Mouse (Mus musculus) myocyte (in vitro differentiated cells): ENCODE measurements around the gene Arhgef38. TPM values are rescaled to one million over a fixed set of nuclear protein-coding genes. Genes with fewer than 3 reads are reported as not detected.
A peak's percentile ranks its signal among the peaks of the same experiment; 100 is the strongest.

Experiments used
- H3K27me3 ChIP-seq: one replicate; pipeline ENCODE4 v1.6.1; 2011; ENCODE audit not compliant: control insufficient read depth, insufficient read depth, insufficient read length
- H3K36me3 ChIP-seq: one replicate; pipeline ENCODE4 v1.6.1; 2011; ENCODE audit not compliant: control insufficient read depth, insufficient read depth
- H3K4me2 ChIP-seq: one replicate; pipeline ENCODE4 v1.6.1; 2011; ENCODE audit warnings: low read depth, control low read depth
- H3K4me3 ChIP-seq: one replicate; pipeline ENCODE4 v1.5.1; 2011; ENCODE audit warnings: mild to moderate bottlenecking, control low read depth, moderate library complexity
- H3K79me2 ChIP-seq: one replicate; pipeline ENCODE4 v1.6.1; 2011; ENCODE audit not compliant: control insufficient read depth, insufficient read depth
- H3ac ChIP-seq: one replicate; pipeline ENCODE4 v1.6.1; 2011; ENCODE audit not compliant: control insufficient read depth, insufficient read length
- CEBPB ChIP-seq: IDR thresholded peaks from 2 replicates; pipeline ENCODE4 v1.6.1; 2011; ENCODE audit warnings: mild to moderate bottlenecking, moderate library complexity; ENCODE audit not compliant: poor library complexity, insufficient read depth, severe bottlenecking
- E2F4 ChIP-seq: IDR thresholded peaks from one replicate; pipeline ENCODE4 v1.6.1; 2011; ENCODE audit warnings: mild to moderate bottlenecking, control low read depth, moderate library complexity; ENCODE audit not compliant: insufficient read depth
- MAX ChIP-seq: IDR thresholded peaks from one replicate; pipeline ENCODE4 v1.6.1; 2011; ENCODE audit warnings: low read depth, mild to moderate bottlenecking, control low read depth
- MYOD1 ChIP-seq, 3 experiments: IDR thresholded peaks; one replicate each; pipeline ENCODE4 v1.6.1; 2011; ENCODE audit warnings: control low read depth in 2 of 3, low read depth in 2 of 3, mild to moderate bottlenecking in 2 of 3, moderate library complexity in 1 of 3; ENCODE audit not compliant: insufficient read length in 2 of 3, control insufficient read depth in 1 of 3
- MYOG ChIP-seq, 3 experiments: IDR thresholded peaks; one replicate each; pipeline ENCODE4 v1.6.1; 2011; ENCODE audit warnings: control low read depth in 2 of 3, low read depth in 2 of 3, mild to moderate bottlenecking in 2 of 3; ENCODE audit not compliant: insufficient read length in 2 of 3, control insufficient read depth in 1 of 3, insufficient read depth in 1 of 3
- POLR2A ChIP-seq: IDR thresholded peaks from one replicate; pipeline ENCODE4 v1.6.1; 2011; ENCODE audit warnings: low read depth, mild to moderate bottlenecking, control low read depth, moderate library complexity; ENCODE audit not compliant: insufficient read length
- POLR2AphosphoS2 ChIP-seq: IDR thresholded peaks from one replicate; pipeline ENCODE4 v1.6.1; 2011; ENCODE audit warnings: low read depth, control low read depth; ENCODE audit not compliant: insufficient read length
- REST ChIP-seq: IDR thresholded peaks from one replicate; pipeline ENCODE4 v1.6.1; 2011; ENCODE audit warnings: mild to moderate bottlenecking, control low read depth, moderate library complexity; ENCODE audit not compliant: insufficient read depth, insufficient read length
- SRF ChIP-seq: IDR thresholded peaks from one replicate; pipeline ENCODE4 v1.6.1; 2011; ENCODE audit warnings: low read depth; ENCODE audit not compliant: control insufficient read depth, insufficient read length
- TCF12 ChIP-seq: IDR thresholded peaks from one replicate; pipeline ENCODE4 v1.6.1; 2011; ENCODE audit warnings: mild to moderate bottlenecking, control low read depth; ENCODE audit not compliant: poor library complexity, insufficient read depth, severe bottlenecking
- TCF3 ChIP-seq: IDR thresholded peaks from one replicate; pipeline ENCODE4 v1.6.1; 2011; ENCODE audit warnings: low read depth, control low read depth; ENCODE audit not compliant: insufficient read length
- USF1 ChIP-seq: IDR thresholded peaks from one replicate; pipeline ENCODE4 v1.6.1; 2011; ENCODE audit warnings: low read depth, mild to moderate bottlenecking, control low read depth, moderate library complexity
- polyA plus RNA-seq: library from polyadenylated mRNA; unstranded; fragments of >200 nt; fragmentation: generic; extraction: Trizol; gene quantifications from one replicate; pipeline ENCODE4 v1.2.1, GENCODE M21; 2012; ENCODE audit warnings: missing spikeins

The Arhgef38 gene
- polyA plus RNA-seq, 1 experiment: not detected

DNA sequence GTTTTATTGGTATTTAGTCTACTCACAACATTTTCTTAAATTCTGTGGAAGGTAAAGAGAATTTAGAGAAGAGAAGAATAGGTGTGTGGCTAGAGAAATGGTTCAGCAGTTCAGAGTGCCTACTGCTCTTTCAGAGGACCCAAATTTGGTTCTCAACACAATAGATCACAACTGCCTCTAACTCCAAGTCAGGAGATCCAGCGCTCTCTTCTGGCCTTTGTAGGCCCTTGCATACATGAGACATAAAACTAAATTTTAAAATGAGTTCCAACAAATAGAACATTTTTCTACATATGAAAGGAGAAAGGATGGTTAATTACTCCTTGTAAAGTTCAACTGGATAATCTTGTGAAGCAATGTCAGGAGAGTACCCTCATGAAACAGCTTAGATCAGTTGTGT, 73.3 kb downstream of the Arhgef38 start:
- Histone ChIP-seq H3ac (no peak overlapping the region), H3K27me3 (no peaks in the 10 kb centered on the region), H3K4me3 (no peak overlapping the region), H3K4me2 (no peak overlapping the region), H3K36me3 (no peaks in the 10 kb centered on the region), H3K79me2 (no peaks in the 10 kb centered on the region)
- no peak for TF ChIP-seq POLR2A
- TF ChIP-seq REST: no peak
- no peak for TF ChIP-seq MYOD1 (IDR thresholded peaks at IDR 0.05; ENCODE audit: control insufficient read depth in 1 of 3, insufficient read length in 2 of 3, low read depth in 2 of 3)
- TF ChIP-seq POLR2AphosphoS2: no peak
- no peak for TF ChIP-seq CEBPB
- TF ChIP-seq MYOG (IDR thresholded peaks at IDR 0.05; ENCODE audit: control insufficient read depth in 1 of 3, insufficient read depth in 1 of 3, insufficient read length in 2 of 3, low read depth in 2 of 3): no peak
- TF ChIP-seq MAX: no peak

GRCm38 (mm10) chr3:133158260-133158659, 76.5 kb downstream of the Arhgef38 start:
- no peaks in the 10 kb centered on the region for H3K36me3 ChIP-seq
- no peaks in the 10 kb centered on the region for H3K27me3 ChIP-seq
- H3K4me2 ChIP-seq: no peak overlapping the region
- no peak overlapping the region for H3ac ChIP-seq
- H3K4me3 ChIP-seq: no peak overlapping the region
- TF ChIP-seq POLR2A (no peak), E2F4 (no peak), POLR2AphosphoS2 (no peak), USF1 (no peak), MAX (no peak), MYOG (IDR thresholded peaks at IDR 0.05; ENCODE audit: control insufficient read depth in 1 of 3, insufficient read depth in 1 of 3, insufficient read length in 2 of 3, low read depth in 2 of 3) (no peak)
- no peaks in the 10 kb centered on the region for H3K79me2 ChIP-seq

DNA sequence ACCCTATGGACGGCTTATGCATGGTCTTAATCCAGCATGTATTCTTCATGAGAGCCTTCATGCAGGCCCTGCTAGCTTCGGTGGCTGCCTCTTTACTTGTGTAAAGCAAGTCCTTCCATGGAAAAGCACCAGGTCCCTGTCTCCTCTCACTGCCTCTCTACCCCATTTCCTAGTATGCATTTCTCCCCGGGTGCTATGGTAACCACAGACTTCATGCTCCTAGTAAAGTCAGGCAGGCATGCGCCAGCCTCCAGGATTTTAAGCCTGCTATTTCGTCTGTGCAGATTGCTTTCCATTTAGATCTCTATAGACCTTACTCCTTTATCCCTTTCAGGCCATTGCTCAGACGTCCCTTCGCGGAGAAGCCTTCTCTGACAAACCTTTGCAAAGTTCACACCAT, 80.1 kb downstream of the Arhgef38 start:
- Histone ChIP-seq H3K79me2 (no peaks in the 10 kb centered on the region), H3K4me3 (no peak overlapping the region), H3K36me3 (no peaks in the 10 kb centered on the region), H3K4me2 (no peak overlapping the region), H3K27me3 (no peaks in the 10 kb centered on the region), H3ac (no peak overlapping the region)
- TF ChIP-seq REST (no peak), CEBPB (no peak), MYOD1 (IDR thresholded peaks at IDR 0.05; ENCODE audit: control insufficient read depth in 1 of 3, insufficient read length in 2 of 3, low read depth in 2 of 3) (no peak), E2F4 (no peak), MAX (no peak), SRF (no peak), MYOG (IDR thresholded peaks at IDR 0.05; ENCODE audit: control insufficient read depth in 1 of 3, insufficient read depth in 1 of 3, insufficient read length in 2 of 3, low read depth in 2 of 3) (no peak), TCF12 (no peak), USF1 (no peak), POLR2AphosphoS2 (no peak), POLR2A (no peak), TCF3 (no peak)

DNA sequence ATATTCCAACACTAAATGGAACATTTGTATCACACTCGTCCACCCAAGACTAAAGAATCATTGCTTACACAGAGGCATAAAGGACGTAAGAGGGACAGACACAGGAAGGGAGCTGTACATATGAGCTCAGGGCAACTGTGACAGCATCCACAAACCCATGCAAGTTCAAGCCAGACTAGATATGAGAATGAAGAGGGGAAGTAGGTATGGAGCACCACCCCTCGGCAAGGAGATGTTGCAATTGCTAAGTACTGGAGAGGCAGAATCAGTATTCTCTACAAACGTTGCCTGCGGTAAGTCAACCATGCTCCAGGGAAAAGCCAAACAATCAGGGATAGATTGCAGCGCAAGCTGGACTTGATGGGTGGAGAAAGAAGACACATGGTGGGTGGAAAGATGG, 81.1 kb downstream of the Arhgef38 start:
- Histone ChIP-seq H3K27me3 (no peaks in the 10 kb centered on the region), H3K4me2 (no peak overlapping the region), H3ac (no peak overlapping the region), H3K79me2 (no peaks in the 10 kb centered on the region), H3K4me3 (no peak overlapping the region), H3K36me3 (no peaks in the 10 kb centered on the region)
- TF ChIP-seq SRF: no peak
- TF ChIP-seq MYOG (IDR thresholded peaks at IDR 0.05; ENCODE audit: control insufficient read depth in 1 of 3, insufficient read depth in 1 of 3, insufficient read length in 2 of 3, low read depth in 2 of 3): no peak
- TF ChIP-seq E2F4: no peak
- no peak for TF ChIP-seq POLR2AphosphoS2
- no peak for TF ChIP-seq POLR2A
- no peak for TF ChIP-seq USF1
- TF ChIP-seq MAX: no peak
- TF ChIP-seq CEBPB: no peak
- TF ChIP-seq TCF12: no peak
- no peak for TF ChIP-seq REST
- TF ChIP-seq TCF3: no peak
- TF ChIP-seq MYOD1 (IDR thresholded peaks at IDR 0.05; ENCODE audit: control insufficient read depth in 1 of 3, insufficient read length in 2 of 3, low read depth in 2 of 3): no peak

GRCm38 (mm10) chr3:133152831-133153230, 81.9 kb downstream of the Arhgef38 start:
- Histone ChIP-seq H3ac (no peak overlapping the region), H3K36me3 (no peaks in the 10 kb centered on the region), H3K4me2 (no peak overlapping the region), H3K79me2 (no peaks in the 10 kb centered on the region), H3K27me3 (no peaks in the 10 kb centered on the region), H3K4me3 (no peak overlapping the region)
- TF ChIP-seq REST: no peak
- no peak for TF ChIP-seq CEBPB
- TF ChIP-seq TCF3: no peak
- TF ChIP-seq MYOG (IDR thresholded peaks at IDR 0.05; ENCODE audit: control insufficient read depth in 1 of 3, insufficient read depth in 1 of 3, insufficient read length in 2 of 3, low read depth in 2 of 3): peak in 1 of 3 experiments; percentile 12
- no peak for TF ChIP-seq USF1
- TF ChIP-seq TCF12: no peak
- no peak for TF ChIP-seq POLR2A
- no peak for TF ChIP-seq SRF
- peak in 2 of 3 experiments; percentile 82 to 85 for TF ChIP-seq MYOD1 (IDR thresholded peaks at IDR 0.05; ENCODE audit: control insufficient read depth in 1 of 3, insufficient read length in 2 of 3, low read depth in 2 of 3)
- no peak for TF ChIP-seq MAX
